Mouse (Mus musculus) forebrain, postnatal 0 days (tissue): ENCODE measurements around the gene Gm45233. TPM values are rescaled to one million over a fixed set of nuclear protein-coding genes. Genes with fewer than 3 reads are reported as not detected.
A peak's percentile ranks its signal among the peaks of the same experiment; 100 is the strongest.

Source experiments
- ATAC-seq: fragments of 200-750 bp; cut with Nextera tagmentation; 2 replicates; pipeline ENCODE4 v1.8.0; 2017; ENCODE audit warnings: mild to moderate bottlenecking, moderate library complexity
- DNase-seq: peaks from one replicate; pipeline ENCODE4 v3.0.0-alpha.2; 2015
- H3K27ac ChIP-seq: fragments of 300-500 bp; sonication (generic); 2 replicates; pipeline ENCODE4 v1.5.1; 2014; ENCODE audit warnings: low read depth, mild to moderate bottlenecking, antibody characterized with exemption, low read length, moderate library complexity, mixed read lengths
- H3K27me3 ChIP-seq: fragments of 300-500 bp; sonication (generic); 2 replicates; pipeline ENCODE4 v1.6.1; 2014; ENCODE audit warnings: mild to moderate bottlenecking, low read length, mixed read lengths; ENCODE audit not compliant: insufficient read depth
- H3K36me3 ChIP-seq: fragments of 300-500 bp; sonication (generic); 2 replicates; pipeline ENCODE4 v1.6.1; 2014; ENCODE audit warnings: mild to moderate bottlenecking, moderate library complexity; ENCODE audit not compliant: insufficient read depth
- H3K4me1 ChIP-seq: fragments of 300-500 bp; sonication (generic); 2 replicates; pipeline ENCODE4 v1.6.1; 2014; ENCODE audit warnings: antibody characterized with exemption; ENCODE audit not compliant: insufficient read depth
- H3K4me2 ChIP-seq: fragments of 300-500 bp; sonication (generic); 2 replicates; pipeline ENCODE4 v1.6.1; 2014; ENCODE audit warnings: low read depth, mild to moderate bottlenecking, moderate library complexity
- H3K4me3 ChIP-seq: fragments of 300-500 bp; sonication (generic); 2 replicates; pipeline ENCODE4 v1.5.1; 2014; ENCODE audit warnings: low read depth, low read length, mixed read lengths
- H3K9ac ChIP-seq: fragments of 300-500 bp; sonication (generic); 2 replicates; pipeline ENCODE4 v1.6.1; 2014; ENCODE audit warnings: mild to moderate bottlenecking
- H3K9me3 ChIP-seq: fragments of 300-500 bp; sonication (generic); 2 replicates; pipeline ENCODE4 v1.6.1; 2016; ENCODE audit warnings: low read length
- CTCF ChIP-seq: sonication (generic); IDR thresholded peaks from 2 replicates; pipeline ENCODE4 v1.5.1; 2016; ENCODE audit warnings: antibody characterized with exemption, control low read depth, low read depth
- WGBS: fragments of 180-500 bp; shearing (Covaris S2); extraction: QIAGEN DNeasy Blood & Tissue Kit; methylation state at CpG from one replicate; pipeline ENCODE4 v1.1.7; 2014; 5-methylcytosine and 5-hydroxymethylcytosine counted together
- microRNA-seq, 2 experiments: library from miRNA; unstranded; fragments of <30 nt; microRNA quantifications; one replicate each; pipeline ENCODE4; 2016
- polyA plus RNA-seq: library from polyadenylated mRNA; unstranded; fragments of >200 nt; fragmentation: Nextera tagmentation; extraction: Ambion mirVana; gene quantifications from 2 replicates; pipeline ENCODE4 v1.2.1, GENCODE M21; 2015
- total RNA-seq: library from RNA; depleted of rRNA; stranded (reverse); fragments of >200 nt; gene quantifications from 2 replicates; pipeline ENCODE4 v1.2.3, GENCODE M21; 2014; rRNA removed

Gene Gm45233
- total and polyA plus RNA-seq, 2 experiments from 2014 or later, result 0.30 to 3.7 TPM

- Histone ChIP-seq H3K27me3 (no peaks in the 10 kb centered on the region), H3K9me3 (no peaks in the 10 kb centered on the region), H3K4me1 (peaks cover 7% of the 10 kb centered on the region; the same call in 1 of the 2 replicates), H3K27ac (no peak overlapping the region), H3K4me3 (no peak overlapping the region), H3K9ac (no peak overlapping the region), H3K4me2 (0 out of 2 replicates have a peak overlapping the region, but pooled peaks have one; percentile 83), H3K36me3 (no peaks in the 10 kb centered on the region)
- no peak for TF ChIP-seq CTCF
- no peak for ATAC-seq
- DNase-seq, result no peak
- WGBS, result 73% methylated on average over 9 of the region's 9 CpGs
Observed at GRCm38 (mm10) chr7:43490861-43491260, 46.9 kb downstream of the Gm45233 start.

GRCm38 (mm10) chr7:43495343-43496021 lies 51.6 kb downstream of the Gm45233 start:
- peak; percentile 81 for ATAC-seq
- no peaks in the 10 kb centered on the region for H3K9me3 ChIP-seq
- no peak overlapping the region for H3K27ac ChIP-seq
- no peaks in the 10 kb centered on the region for H3K4me1 ChIP-seq
- H3K27me3 ChIP-seq, result no peaks in the 10 kb centered on the region
- no peak overlapping the region for H3K4me3 ChIP-seq
- peak; percentile 69 for DNase-seq
- 10% methylated on average over 21 of the region's 21 CpGs for WGBS
- H3K9ac ChIP-seq, result no peak overlapping the region
- TF ChIP-seq CTCF, result peak; percentile 81
- no peaks in the 10 kb centered on the region for H3K36me3 ChIP-seq
- no peak overlapping the region for H3K4me2 ChIP-seq

GRCm38 (mm10) chr7:43511707-43512478 lies 68.0 kb downstream of the Gm45233 start:
- Histone ChIP-seq H3K36me3 (no peaks in the 10 kb centered on the region), H3K9ac (no peak overlapping the region), H3K27me3 (no peaks in the 10 kb centered on the region; the same call in 1 of the 2 replicates), H3K4me3 (no peak overlapping the region), H3K27ac (no peak overlapping the region), H3K4me1 (no peaks in the 10 kb centered on the region), H3K4me2 (no peak overlapping the region), H3K9me3 (no peaks in the 10 kb centered on the region)
- WGBS, result 64% methylated on average over 4 of the region's 4 CpGs
- TF ChIP-seq CTCF, result no peak
- no peak for DNase-seq
- no peak for ATAC-seq

GRCm38 (mm10) chr7:43512519-43512918 lies 68.6 kb downstream of the Gm45233 start:
- Histone ChIP-seq H3K27ac (no peak overlapping the region), H3K36me3 (no peaks in the 10 kb centered on the region), H3K9ac (no peak overlapping the region), H3K4me3 (no peak overlapping the region), H3K27me3 (no peaks in the 10 kb centered on the region; the same call in 1 of the 2 replicates), H3K4me2 (no peak overlapping the region), H3K9me3 (no peaks in the 10 kb centered on the region), H3K4me1 (no peaks in the 10 kb centered on the region)
- TF ChIP-seq CTCF, result no peak
- no peak for ATAC-seq
- 75% methylated on average over 4 of the region's 4 CpGs for WGBS
- DNase-seq, result no peak

Small RNA genes within 50 kb of the gene (microRNA-seq; reads per million reads assigned to microRNA genes)
- 0.39 to 0.49 reads per million in 2 experiments for gene Mir7051

Other genes with a start within 250 kb of the Gm45233 start
- gene Zfp715, start 130.8 kb upstream of the Gm45233 start, total RNA-seq, result 35.5 and 35.9 TPM in 2 replicates
- gene Zfp715, start 130.8 kb upstream of the Gm45233 start, polyA plus RNA-seq, result 14.5 and 17.3 TPM in 2 replicates
- 0.08 TPM in 1 of 2 replicates, not detected in the other for gene Siglecf, start 92.8 kb upstream of the Gm45233 start, total RNA-seq
- gene Siglecf, start 92.8 kb upstream of the Gm45233 start, polyA plus RNA-seq, result 0.16 and 0.25 TPM in 2 replicates
- not detected in 2 replicates for gene Siglecg, start 35.9 kb upstream of the Gm45233 start, total RNA-seq
- gene Siglecg, start 35.9 kb upstream of the Gm45233 start, polyA plus RNA-seq, result 0.09 TPM in 1 of 2 replicates, not detected in the other
- gene Lim2, start 16.5 kb upstream of the Gm45233 start, total RNA-seq, result not detected in 2 replicates
- not detected in 2 replicates for gene Lim2, start 16.5 kb upstream of the Gm45233 start, polyA plus RNA-seq
- gene Nkg7, start 7.1 kb upstream of the Gm45233 start, total RNA-seq, result not detected in 2 replicates
- gene Nkg7, start 7.1 kb upstream of the Gm45233 start, polyA plus RNA-seq, result not detected in 2 replicates
- gene Cldnd2, start 3.3 kb upstream of the Gm45233 start, total RNA-seq, result not detected in 2 replicates
- not detected in 2 replicates for gene Cldnd2, start 3.3 kb upstream of the Gm45233 start, polyA plus RNA-seq
- gene Etfb, start within 50 bp of the Gm45233 start, total RNA-seq, result 38.2 and 46.1 TPM in 2 replicates
- 101 and 117 TPM in 2 replicates for gene Etfb, start within 50 bp of the Gm45233 start, polyA plus RNA-seq
- gene Vsig10l, start 19.0 kb downstream of the Gm45233 start, total RNA-seq, result 4.2 and 16.9 TPM in 2 replicates
- 8.1 and 13.8 TPM in 2 replicates for gene Vsig10l, start 19.0 kb downstream of the Gm45233 start, polyA plus RNA-seq
- gene Iglon5, start 45.9 kb downstream of the Gm45233 start, total RNA-seq, result 24.9 and 26.1 TPM in 2 replicates
- gene Iglon5, start 45.9 kb downstream of the Gm45233 start, polyA plus RNA-seq, result 3.0 and 4.4 TPM in 2 replicates
- gene 4931406B18Rik, start 61.8 kb downstream of the Gm45233 start, total RNA-seq, result not detected in 2 replicates
- not detected in 2 replicates for gene 4931406B18Rik, start 61.8 kb downstream of the Gm45233 start, polyA plus RNA-seq
- 0.77 and 1.0 TPM in 2 replicates for gene Cd33, start 100.3 kb downstream of the Gm45233 start, total RNA-seq
- gene Cd33, start 100.3 kb downstream of the Gm45233 start, polyA plus RNA-seq, result 1.2 and 1.7 TPM in 2 replicates
- 12.4 and 12.6 TPM in 2 replicates for gene Zfp658, start 118.1 kb downstream of the Gm45233 start, total RNA-seq
- gene Zfp658, start 118.1 kb downstream of the Gm45233 start, polyA plus RNA-seq, result 1.6 and 3.1 TPM in 2 replicates
- gene Zfp719, start 135.5 kb downstream of the Gm45233 start, total RNA-seq, result 20.2 and 22.5 TPM in 2 replicates
- 3.2 and 5.8 TPM in 2 replicates for gene Zfp719, start 135.5 kb downstream of the Gm45233 start, polyA plus RNA-seq
- gene Zfp819, start 163.0 kb downstream of the Gm45233 start, total RNA-seq, result 0.33 and 0.85 TPM in 2 replicates
- gene Zfp819, start 163.0 kb downstream of the Gm45233 start, polyA plus RNA-seq, result 0.23 TPM in 2 replicates
- gene Ceacam18, start 190.6 kb downstream of the Gm45233 start, total RNA-seq, result 0.15 TPM in 1 of 2 replicates, not detected in the other
- not detected in 2 replicates for gene Ceacam18, start 190.6 kb downstream of the Gm45233 start, polyA plus RNA-seq
- 1.2 TPM in 1 of 2 replicates, not detected in the other for gene Siglece, start 216.0 kb downstream of the Gm45233 start, total RNA-seq
- gene Siglece, start 216.0 kb downstream of the Gm45233 start, polyA plus RNA-seq, result 0.31 and 0.64 TPM in 2 replicates
- gene Ctu1, start 227.9 kb downstream of the Gm45233 start, total RNA-seq, result 36.9 and 40.3 TPM in 2 replicates
- gene Ctu1, start 227.9 kb downstream of the Gm45233 start, polyA plus RNA-seq, result 22.5 and 22.9 TPM in 2 replicates
- gene Klk14, start 246.3 kb downstream of the Gm45233 start, total RNA-seq, result not detected in 2 replicates
- gene Klk14, start 246.3 kb downstream of the Gm45233 start, polyA plus RNA-seq, result not detected in 2 replicates